Mouse (Mus musculus) MEL (cell line): ENCODE results near the gene Fmc1. TPM values are rescaled to one million over a fixed set of nuclear protein-coding genes. Genes with fewer than 3 reads are reported as not detected.

Source experiments
- DNase-seq: peaks from one replicate; pipeline ENCODE4 v3.0.0; 2011; ENCODE audit warnings: low read depth, low spot score
- H3K27ac ChIP-seq: 2 replicates; pipeline ENCODE4 v1.5.1; 2012; ENCODE audit warnings: low read depth, mild to moderate bottlenecking, control low read depth, low read length, moderate library complexity; ENCODE audit not compliant: control insufficient read depth
- H3K27me3 ChIP-seq, 2 experiments: fragments of 150-350 bp in 1 of 2; sonication (generic) in 1 of 2; 2 replicates each; pipeline ENCODE4 v1.6.1; 2012; ENCODE audit warnings: low read length in 2 of 2, mild to moderate bottlenecking in 2 of 2, improper control_type of control experiment in 1 of 2, moderate library complexity in 1 of 2; ENCODE audit not compliant: insufficient read depth in 2 of 2, control insufficient read depth in 1 of 2
- H3K36me3 ChIP-seq, 2 experiments: 2 replicates each; pipeline ENCODE4 v1.6.1; 2012 to 2014; ENCODE audit warnings: low read length in 2 of 2, improper control_type of control experiment in 1 of 2, inconsistent platforms in 1 of 2, mild to moderate bottlenecking in 1 of 2; ENCODE audit not compliant: insufficient read depth in 2 of 2, control insufficient read depth in 1 of 2
- H3K4me1 ChIP-seq, 2 experiments: fragments of 150-350 bp in 1 of 2; sonication (generic) in 1 of 2; 2 replicates each; pipeline ENCODE4 v1.6.1; 2012; ENCODE audit warnings: low read length in 2 of 2, improper control_type of control experiment in 1 of 2, mild to moderate bottlenecking in 1 of 2; ENCODE audit not compliant: insufficient read depth in 2 of 2, control insufficient read depth in 1 of 2
- H3K4me3 ChIP-seq, 2 experiments: fragments of 150-350 bp in 1 of 2; sonication (generic) in 1 of 2; 2 replicates each; pipeline ENCODE4 v1.5.1; 2012; ENCODE audit warnings: low read depth in 2 of 2, low read length in 2 of 2, mild to moderate bottlenecking in 2 of 2, moderate library complexity in 2 of 2, control low read depth in 1 of 2, improper control_type of control experiment in 1 of 2; ENCODE audit not compliant: control insufficient read depth in 1 of 2, insufficient read depth in 1 of 2
- H3K79me2 ChIP-seq: 2 replicates; pipeline ENCODE4 v1.6.1; 2012; ENCODE audit warnings: mild to moderate bottlenecking, low read length, moderate library complexity; ENCODE audit not compliant: control insufficient read depth, poor library complexity, insufficient read depth
- H3K9ac ChIP-seq: 2 replicates; pipeline ENCODE4 v1.6.1; 2012; ENCODE audit warnings: low read depth, mild to moderate bottlenecking, control low read depth, low read length, moderate library complexity; ENCODE audit not compliant: control insufficient read depth, poor library complexity, severe bottlenecking
- H3K9me3 ChIP-seq: fragments of 150-350 bp; sonication (generic); replicated peaks from 2 replicates; pipeline ENCODE4 v1.6.1; 2012; ENCODE audit warnings: mild to moderate bottlenecking, low read length, improper control_type of control experiment, moderate library complexity; ENCODE audit not compliant: insufficient read depth
- BHLHE40 ChIP-seq: IDR thresholded peaks from 2 replicates; pipeline ENCODE4 v1.6.1; 2012; ENCODE audit warnings: low read depth, mild to moderate bottlenecking, inconsistent platforms, low read length, improper control_type of control experiment, borderline replicate concordance
- CHD1 ChIP-seq: IDR thresholded peaks from 2 replicates; pipeline ENCODE4 v1.6.1; 2012; ENCODE audit warnings: low read depth, mild to moderate bottlenecking, inconsistent platforms, low read length, improper control_type of control experiment
- CHD2 ChIP-seq: IDR thresholded peaks from 2 replicates; pipeline ENCODE4 v1.6.1; 2011; ENCODE audit warnings: low read length, improper control_type of control experiment
- E2F4 ChIP-seq: IDR thresholded peaks from 2 replicates; pipeline ENCODE4 v1.6.1; 2011; ENCODE audit warnings: low read depth, low read length, improper control_type of control experiment, borderline replicate concordance
- ELF1 ChIP-seq: IDR thresholded peaks from 2 replicates; pipeline ENCODE4 v1.6.1; 2014; ENCODE audit warnings: low read depth, mild to moderate bottlenecking, inconsistent platforms, low read length, improper control_type of control experiment, moderate library complexity
- EP300 ChIP-seq, 2 experiments: IDR thresholded peaks; 2 replicates each; pipeline ENCODE4 v1.6.1; 2011; ENCODE audit warnings: improper control_type of control experiment in 2 of 2, low read length in 2 of 2, low read depth in 1 of 2, mild to moderate bottlenecking in 1 of 2
- ETS1 ChIP-seq: IDR thresholded peaks from 2 replicates; pipeline ENCODE4 v1.6.1; 2012; ENCODE audit warnings: low read depth, mild to moderate bottlenecking, inconsistent platforms, low read length, improper control_type of control experiment, moderate library complexity
- GABPA ChIP-seq: IDR thresholded peaks from 2 replicates; pipeline ENCODE4 v1.6.1; 2012; ENCODE audit warnings: low read depth, mild to moderate bottlenecking, inconsistent platforms, low read length, improper control_type of control experiment, moderate library complexity
- GATA1 ChIP-seq: IDR thresholded peaks from 2 replicates; pipeline ENCODE4 v1.6.1; 2011; ENCODE audit warnings: low read depth, low read length, improper control_type of control experiment
- HCFC1 ChIP-seq: IDR thresholded peaks from 2 replicates; pipeline ENCODE4 v1.6.1; 2012; ENCODE audit warnings: low read depth, mild to moderate bottlenecking, inconsistent platforms, low read length, improper control_type of control experiment, moderate library complexity
- JUND ChIP-seq: IDR thresholded peaks from 2 replicates; pipeline ENCODE4 v1.6.1; 2011; ENCODE audit warnings: low read depth, mild to moderate bottlenecking, improper control_type of control experiment, low read length
- MAX ChIP-seq: IDR thresholded peaks from 2 replicates; pipeline ENCODE4 v1.6.1; 2011; ENCODE audit warnings: low read length, improper control_type of control experiment
- MAZ ChIP-seq: IDR thresholded peaks from 2 replicates; pipeline ENCODE4 v1.6.1; 2012; ENCODE audit warnings: low read depth, mild to moderate bottlenecking, inconsistent platforms, low read length, improper control_type of control experiment
- MEF2A ChIP-seq: IDR thresholded peaks from 2 replicates; pipeline ENCODE4 v1.6.1; 2014; ENCODE audit warnings: low read depth, mild to moderate bottlenecking, inconsistent platforms, low read length, improper control_type of control experiment; ENCODE audit not compliant: poor library complexity, insufficient replicate concordance, severe bottlenecking; ENCODE audit errors: extremely low read depth
- MXI1 ChIP-seq: IDR thresholded peaks from 2 replicates; pipeline ENCODE4 v1.6.1; 2011; ENCODE audit warnings: mild to moderate bottlenecking, low read depth, low read length, improper control_type of control experiment
- MYC ChIP-seq: IDR thresholded peaks from 2 replicates; pipeline ENCODE4 v1.6.1; 2011; ENCODE audit warnings: low read depth, mild to moderate bottlenecking, low read length, improper control_type of control experiment, moderate library complexity
- NELFE ChIP-seq: IDR thresholded peaks from 2 replicates; pipeline ENCODE4 v1.6.1; 2011; ENCODE audit warnings: low read depth, low read length, improper control_type of control experiment
- NRF1 ChIP-seq: IDR thresholded peaks from 2 replicates; pipeline ENCODE4 v1.6.1; 2014; ENCODE audit warnings: low read depth, mild to moderate bottlenecking, inconsistent platforms, low read length, improper control_type of control experiment, moderate library complexity; ENCODE audit not compliant: poor library complexity, insufficient read depth, severe bottlenecking
- POLR2A ChIP-seq, 2 experiments: IDR thresholded peaks; 2 replicates each; pipeline ENCODE4 v1.6.1; 2011 to 2012; ENCODE audit warnings: low read length in 2 of 2, mild to moderate bottlenecking in 2 of 2, control low read depth in 1 of 2, improper control_type of control experiment in 1 of 2, low read depth in 1 of 2, moderate library complexity in 1 of 2; ENCODE audit not compliant: control insufficient read depth in 1 of 2, insufficient read depth in 1 of 2, poor library complexity in 1 of 2
- POLR2AphosphoS2 ChIP-seq: IDR thresholded peaks from 2 replicates; pipeline ENCODE4 v1.6.1; 2011; ENCODE audit warnings: low read length, improper control_type of control experiment
- POLR2AphosphoS5 ChIP-seq: IDR thresholded peaks from 2 replicates; pipeline ENCODE4 v1.6.1; 2012; ENCODE audit warnings: low read depth, borderline replicate concordance, mild to moderate bottlenecking, inconsistent platforms, low read length, moderate library complexity, mixed read lengths
- RAD21 ChIP-seq: IDR thresholded peaks from 2 replicates; pipeline ENCODE4 v1.6.1; 2011; ENCODE audit warnings: mild to moderate bottlenecking, low read depth, low read length, improper control_type of control experiment
- RCOR1 ChIP-seq: IDR thresholded peaks from 2 replicates; pipeline ENCODE4 v1.6.1; 2012; ENCODE audit warnings: low read depth, mild to moderate bottlenecking, inconsistent platforms, low read length, improper control_type of control experiment
- SIN3A ChIP-seq: IDR thresholded peaks from 2 replicates; pipeline ENCODE4 v1.6.1; 2012; ENCODE audit warnings: low read length, improper control_type of control experiment, inconsistent platforms
- SMC3 ChIP-seq: IDR thresholded peaks from 2 replicates; pipeline ENCODE4 v1.6.1; 2011; ENCODE audit warnings: low read depth, low read length, improper control_type of control experiment
- TAL1 ChIP-seq: IDR thresholded peaks from 2 replicates; pipeline ENCODE4 v1.6.1; 2012; ENCODE audit warnings: mild to moderate bottlenecking, inconsistent platforms, low read length, moderate library complexity, mixed read lengths
- TBP ChIP-seq: IDR thresholded peaks from 2 replicates; pipeline ENCODE4 v1.8.0; 2011; ENCODE audit warnings: low read depth, low read length, improper control_type of control experiment
- UBTF ChIP-seq: IDR thresholded peaks from 2 replicates; pipeline ENCODE4 v1.6.1; 2012; ENCODE audit warnings: low read depth, mild to moderate bottlenecking, inconsistent platforms, low read length, improper control_type of control experiment, moderate library complexity, borderline replicate concordance; ENCODE audit not compliant: insufficient read depth
- USF1 ChIP-seq: IDR thresholded peaks from 2 replicates; pipeline ENCODE4 v1.6.1; 2014; ENCODE audit warnings: low read depth, mild to moderate bottlenecking, inconsistent platforms, low read length, improper control_type of control experiment, moderate library complexity
- USF2 ChIP-seq, 2 experiments: IDR thresholded peaks; 2 replicates each; pipeline ENCODE4 v1.6.1; 2011 to 2012; ENCODE audit warnings: improper control_type of control experiment in 2 of 2, low read length in 2 of 2, borderline replicate concordance in 1 of 2, inconsistent platforms in 1 of 2, low read depth in 1 of 2, mild to moderate bottlenecking in 1 of 2; ENCODE audit not compliant: insufficient read depth in 1 of 2
- ZC3H11A ChIP-seq: IDR thresholded peaks from 2 replicates; pipeline ENCODE4 v1.6.1; 2012; ENCODE audit warnings: low read depth, mild to moderate bottlenecking, inconsistent platforms, low read length, improper control_type of control experiment
- ZKSCAN1 ChIP-seq: IDR thresholded peaks from 2 replicates; pipeline ENCODE4 v1.6.1; 2012; ENCODE audit warnings: low read depth, mild to moderate bottlenecking, inconsistent platforms, low read length, improper control_type of control experiment, moderate library complexity
- ZMIZ1 ChIP-seq: IDR thresholded peaks from 2 replicates; pipeline ENCODE4 v1.6.1; 2012; ENCODE audit warnings: low read depth, mild to moderate bottlenecking, inconsistent platforms, low read length, improper control_type of control experiment, moderate library complexity
- polyA plus RNA-seq, 2 experiments: library from polyadenylated mRNA; stranded (reverse) in 1 of 2; unstranded in 1 of 2; fragments of >175 nt in 1 of 2; fragments of >200 nt in 1 of 2; gene quantifications; 2 replicates each; pipeline versions ENCODE4 v1.2.1 to v1.2.4; 2012; ENCODE audit warnings: low replicate concordance in 2 of 2, low read depth in 1 of 2; ENCODE audit not compliant: insufficient read length in 2 of 2, insufficient read depth in 1 of 2, missing spikeins in 1 of 2
- total RNA-seq: library from RNA; depleted of rRNA; stranded (reverse); fragments of 300-350 nt; gene quantifications from 2 replicates; pipeline ENCODE4 v1.2.3, GENCODE M21; 2012; rRNA removed

Fmc1 gene
- 124 and 148 TPM in 2 replicates for total RNA-seq
- 10 to 100 TPM in 1 of 2 experiments, not detected in 1; 86.1 TPM for polyA plus RNA-seq

- H3K4me3 ChIP-seq: peak within 1 kb of the TSS; percentile 80 to 89
- peak; percentile 100 for DNase-seq
- peak within 1 kb of the TSS; percentile 95 for H3K9ac ChIP-seq
- peaks cover 3 to 6% of the 10 kb centered on the region in 2 experiments for H3K4me1 ChIP-seq
- peaks cover 0 to 12% of the 10 kb centered on the region in 2 experiments; a peak in 2 of 4 replicates for H3K36me3 ChIP-seq
- H3K27ac ChIP-seq: peak within 1 kb of the TSS; percentile 87
- peaks cover 9% of the 10 kb centered on the region; the same call in 1 of the 2 replicates for H3K79me2 ChIP-seq
- H3K9me3 ChIP-seq: no peaks in the 10 kb centered on the region
- H3K27me3 ChIP-seq: no peaks in the 10 kb centered on the region
- TF ChIP-seq RCOR1 (peak; percentile 38; the same call in 1 of the 2 replicates), POLR2AphosphoS5 (no peak), NRF1 (peak; percentile 97), JUND (no peak; the same call in 1 of the 2 replicates), E2F4 (peak; percentile 86), USF2 (IDR thresholded peaks at IDR 0.05; ENCODE audit: borderline replicate concordance in 1 of 2, insufficient read depth in 1 of 2, low read depth in 1 of 2, low read length in 2 of 2) (no peak), ZKSCAN1 (no peak), TAL1 (no peak), MAZ (peak; percentile 60; the same call in 1 of the 2 replicates), MAX (peak; percentile 83; the same call in 1 of the 2 replicates), MXI1 (peak; percentile 63), ETS1 (peak; percentile 62), HCFC1 (peak; percentile 98), UBTF (no peak), ZMIZ1 (peak; percentile 95), ELF1 (peak; percentile 86), BHLHE40 (no peak), RAD21 (no peak), CHD1 (peak; percentile 88; the same call in 1 of the 2 replicates), POLR2AphosphoS2 (peak; percentile 88), GATA1 (peak; percentile 77), TBP (peak; percentile 100), MYC (peak; percentile 81), ZC3H11A (no peak), GABPA (peak; percentile 44; the same call in 1 of the 2 replicates), SMC3 (no peak; the same call in 1 of the 2 replicates), SIN3A (peak; percentile 97), MEF2A (peak; percentile 70; the same call in 1 of the 2 replicates), EP300 (IDR thresholded peaks at IDR 0.05; ENCODE audit: low read depth in 1 of 2, low read length in 2 of 2) (peak in 1 of 2 experiments; percentile 60; a peak in 1 of 4 replicates), POLR2A (IDR thresholded peaks at IDR 0.05; ENCODE audit: control insufficient read depth in 1 of 2, insufficient read depth in 1 of 2, low read depth in 1 of 2, low read length in 2 of 2, poor library complexity in 1 of 2) (peak; percentile 69 to 93; a peak in 3 of 4 replicates), CHD2 (no peak), NELFE (peak; percentile 87), USF1 (peak; percentile 20; the same call in 1 of the 2 replicates)
Observed at GRCm38 (mm10) chr6:38533428-38534405, at the start of gene Fmc1. Gene Fmc1 (plus strand): TSS chr6:38533502.
